Mouse (Mus musculus): ENCODE measurements around the gene Hoxb13.

Hoxb13 gene

GRCm38 (mm10) chr11:96189810-96190522 is 4.2 kb upstream of the Hoxb13 start:
- no peak for DNase-seq (ENCODE audit: low read depth, low spot score)

GRCm38 (mm10) chr11:96191132-96191531 is 3.0 kb upstream of the Hoxb13 start:
- no peak for DNase-seq (ENCODE audit: low read depth, low spot score)

GRCm38 (mm10) chr11:96194401-96194710 is 240 bp downstream of the Hoxb13 start:
- DNase-seq (ENCODE audit: low read depth, low spot score): no peak

GRCm38 (mm10) chr11:96194961-96195640 is 985 bp downstream of the Hoxb13 start:
- DNase-seq (ENCODE audit: low read depth, low spot score): no peak

GRCm38 (mm10) chr11:96195769-96196280 is 1.7 kb downstream of the Hoxb13 start:
- DNase-seq (ENCODE audit: low read depth, low spot score): no peak

- DNase-seq (ENCODE audit: low read depth, low spot score): no peak
Measured at GRCm38 (mm10) chr11:96198642-96199041, 4.5 kb downstream of the Hoxb13 start.

- no peak for DNase-seq (ENCODE audit: low read depth, low spot score)
Measured at GRCm38 (mm10) chr11:96199181-96200086, 5.3 kb downstream of the Hoxb13 start.

- DNase-seq (ENCODE audit: low read depth, low spot score): no peak
Measured at GRCm38 (mm10) chr11:96200183-96200655, 6.1 kb downstream of the Hoxb13 start.

GRCm38 (mm10) chr11:96201741-96202140 is 7.6 kb downstream of the Hoxb13 start:
- DNase-seq (ENCODE audit: low read depth, low spot score): no peak

GRCm38 (mm10) chr11:96202401-96203081 is 8.4 kb downstream of the Hoxb13 start:
- no peak for DNase-seq (ENCODE audit: low read depth, low spot score)

- DNase-seq (ENCODE audit: low read depth, low spot score): no peak
Measured at GRCm38 (mm10) chr11:96203182-96203788, 9.2 kb downstream of the Hoxb13 start.

GRCm38 (mm10) chr11:96203789-96204186 is 9.7 kb downstream of the Hoxb13 start:
- no peak for DNase-seq (ENCODE audit: low read depth, low spot score)

GRCm38 (mm10) chr11:96204351-96204750 is 10.2 kb downstream of the Hoxb13 start:
- no peak for DNase-seq (ENCODE audit: low read depth, low spot score)

- no peak for DNase-seq (ENCODE audit: low read depth, low spot score)
Measured at GRCm38 (mm10) chr11:96205426-96206131, 11.5 kb downstream of the Hoxb13 start.

- no peak for DNase-seq (ENCODE audit: low read depth, low spot score)
Measured at GRCm38 (mm10) chr11:96223813-96224212, 29.7 kb downstream of the Hoxb13 start.

GRCm38 (mm10) chr11:96227676-96228075 is 33.6 kb downstream of the Hoxb13 start:
- DNase-seq (ENCODE audit: low read depth, low spot score): no peak

GRCm38 (mm10) chr11:96234906-96235305 is 40.8 kb downstream of the Hoxb13 start:
- no peak for DNase-seq (ENCODE audit: low read depth, low spot score)

GRCm38 (mm10) chr11:96240211-96240610 is 46.1 kb downstream of the Hoxb13 start:
- no peak for DNase-seq (ENCODE audit: low read depth, low spot score)

Data from c-Kit-negative CD71-positive TER-119-positive erythroid progenitor cells, embryonic 14.5 days (primary cell).